Mouse (Mus musculus) urinary bladder, postnatal 4 days (tissue): Measurements from ENCODE around the gene Mab21l2.

Source experiments
- DNase-seq, 2 experiments: peaks; one replicate each; pipeline ENCODE4 v3.0.0; 2021 to 2022; ENCODE audit warnings: low spot score in 2 of 2

Gene Mab21l2

GRCm38 (mm10) chr3:86539555-86540168, 8.8 kb downstream of the Mab21l2 start:
- no peak for DNase-seq

- DNase-seq: no peak
These were observed 9.5 kb downstream of the Mab21l2 start for GRCm38 (mm10) chr3:86538645-86539554.

GRCm38 (mm10) chr3:86536751-86537150, 11.7 kb downstream of the Mab21l2 start:
- no peak for DNase-seq

GRCm38 (mm10) chr3:86531531-86532269, 16.7 kb downstream of the Mab21l2 start:
- no peak for DNase-seq

GRCm38 (mm10) chr3:86522880-86523505, 25.4 kb downstream of the Mab21l2 start:
- DNase-seq: no peak

GRCm38 (mm10) chr3:86518506-86519109, 29.8 kb downstream of the Mab21l2 start:
- DNase-seq: no peak

GRCm38 (mm10) chr3:86500586-86500985, 47.8 kb downstream of the Mab21l2 start:
- no peak for DNase-seq
